Mouse (Mus musculus) ES-Bruce4 (cell line): ENCODE data around the gene Dlx1. TPM values are rescaled to one million over a fixed set of nuclear protein-coding genes. Genes with fewer than 3 reads are reported as not detected.

ENCODE experiments used
- H3K27ac ChIP-seq: 2 replicates; pipeline ENCODE4 v1.5.1; 2012; ENCODE audit warnings: low read length, inconsistent platforms; ENCODE audit not compliant: insufficient read depth
- H3K27me3 ChIP-seq: 2 replicates; pipeline ENCODE4 v1.6.1; 2012; ENCODE audit warnings: mild to moderate bottlenecking, low read length, inconsistent platforms; ENCODE audit not compliant: control insufficient read depth, poor library complexity, insufficient read depth, severe bottlenecking
- H3K36me3 ChIP-seq: 2 replicates; pipeline ENCODE4 v1.6.1; 2012; ENCODE audit warnings: inconsistent platforms, mild to moderate bottlenecking, low read length, moderate library complexity; ENCODE audit not compliant: control insufficient read depth, poor library complexity, insufficient read depth, severe bottlenecking
- H3K4me1 ChIP-seq: one replicate; pipeline ENCODE4 v1.8.1; 2011; ENCODE audit warnings: low read length; ENCODE audit not compliant: control insufficient read depth, insufficient read depth
- H3K4me3 ChIP-seq: 2 replicates; pipeline ENCODE4 v1.5.1; 2011; ENCODE audit warnings: low read depth, mild to moderate bottlenecking, low read length
- H3K9ac ChIP-seq: 2 replicates; pipeline ENCODE4 v1.6.1; 2012; ENCODE audit warnings: low read depth, mild to moderate bottlenecking, inconsistent platforms; ENCODE audit not compliant: poor library complexity, severe bottlenecking
- H3K9me3 ChIP-seq: replicated peaks from 2 replicates; pipeline ENCODE4 v1.6.1; 2012; ENCODE audit warnings: mild to moderate bottlenecking, low read length, inconsistent platforms; ENCODE audit not compliant: control insufficient read depth, poor library complexity, insufficient read depth, severe bottlenecking
- CTCF ChIP-seq: IDR thresholded peaks from one replicate; pipeline ENCODE4 v1.8.1; 2011; ENCODE audit warnings: low read depth, low read length
- EP300 ChIP-seq: IDR thresholded peaks from 2 replicates; pipeline ENCODE4 v1.6.1; 2011; ENCODE audit warnings: low read depth, low read length; ENCODE audit not compliant: insufficient read depth
- POLR2A ChIP-seq: IDR thresholded peaks from one replicate; pipeline ENCODE4 v1.8.1; 2011; ENCODE audit warnings: low read length; ENCODE audit not compliant: insufficient read depth
- polyA plus RNA-seq: library from polyadenylated mRNA; stranded (reverse); fragments of >200 nt; gene quantifications from 2 replicates; pipeline ENCODE4 v1.2.4, GENCODE M21; 2011; ENCODE audit warnings: low read depth; ENCODE audit not compliant: missing spikeins, insufficient read depth, insufficient read length

Dlx1 gene
- polyA plus RNA-seq, 1 experiment = not detected

GRCm38 (mm10) chr2:71511209-71511608, 16.7 kb upstream of the Dlx1 start:
- TF ChIP-seq POLR2A = no peak
- no peak for TF ChIP-seq EP300
- TF ChIP-seq CTCF = no peak
- no peaks in the 10 kb centered on the region for H3K9me3 ChIP-seq
- no peaks in the 10 kb centered on the region for H3K36me3 ChIP-seq
- no peak overlapping the region for H3K9ac ChIP-seq
- H3K4me3 ChIP-seq = no peak overlapping the region
- H3K27me3 ChIP-seq = no peaks in the 10 kb centered on the region
- no peak overlapping the region for H3K27ac ChIP-seq
- no peaks in the 10 kb centered on the region for H3K4me1 ChIP-seq

DNA sequence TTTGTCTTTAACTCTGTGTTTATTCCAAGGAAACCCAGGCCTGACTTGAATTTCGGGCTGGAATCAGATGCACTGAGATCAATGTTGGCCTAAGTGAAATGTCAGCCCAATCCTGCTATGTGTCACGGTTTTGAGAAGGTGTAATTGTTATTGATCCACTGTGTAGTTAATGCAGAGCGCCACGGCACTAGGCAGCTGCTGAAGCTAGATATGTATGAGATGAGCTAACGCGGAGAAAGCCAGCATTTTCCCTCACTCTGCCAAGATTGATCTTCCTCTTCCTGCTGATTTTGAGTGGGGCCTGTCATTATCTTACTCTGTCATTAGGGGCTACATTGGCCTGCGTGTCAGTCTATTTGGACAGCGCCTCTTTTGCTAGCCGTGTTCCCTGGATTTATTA, 15.6 kb upstream of the Dlx1 start:
- H3K4me3 ChIP-seq = no peak overlapping the region
- TF ChIP-seq EP300 = no peak
- TF ChIP-seq CTCF = no peak
- TF ChIP-seq POLR2A = no peak
- H3K27ac ChIP-seq = no peak overlapping the region
- no peak overlapping the region for H3K9ac ChIP-seq
- H3K4me1 ChIP-seq = no peaks in the 10 kb centered on the region
- H3K9me3 ChIP-seq = no peaks in the 10 kb centered on the region
- no peaks in the 10 kb centered on the region for H3K27me3 ChIP-seq
- no peaks in the 10 kb centered on the region for H3K36me3 ChIP-seq

GRCm38 (mm10) chr2:71516995-71517394, 10.9 kb upstream of the Dlx1 start:
- Histone ChIP-seq H3K4me1 (no peaks in the 10 kb centered on the region), H3K27me3 (no peaks in the 10 kb centered on the region), H3K27ac (no peak overlapping the region), H3K36me3 (no peaks in the 10 kb centered on the region), H3K9ac (no peak overlapping the region), H3K9me3 (no peaks in the 10 kb centered on the region), H3K4me3 (no peak overlapping the region)
- no peak for TF ChIP-seq EP300
- TF ChIP-seq CTCF = no peak

DNA sequence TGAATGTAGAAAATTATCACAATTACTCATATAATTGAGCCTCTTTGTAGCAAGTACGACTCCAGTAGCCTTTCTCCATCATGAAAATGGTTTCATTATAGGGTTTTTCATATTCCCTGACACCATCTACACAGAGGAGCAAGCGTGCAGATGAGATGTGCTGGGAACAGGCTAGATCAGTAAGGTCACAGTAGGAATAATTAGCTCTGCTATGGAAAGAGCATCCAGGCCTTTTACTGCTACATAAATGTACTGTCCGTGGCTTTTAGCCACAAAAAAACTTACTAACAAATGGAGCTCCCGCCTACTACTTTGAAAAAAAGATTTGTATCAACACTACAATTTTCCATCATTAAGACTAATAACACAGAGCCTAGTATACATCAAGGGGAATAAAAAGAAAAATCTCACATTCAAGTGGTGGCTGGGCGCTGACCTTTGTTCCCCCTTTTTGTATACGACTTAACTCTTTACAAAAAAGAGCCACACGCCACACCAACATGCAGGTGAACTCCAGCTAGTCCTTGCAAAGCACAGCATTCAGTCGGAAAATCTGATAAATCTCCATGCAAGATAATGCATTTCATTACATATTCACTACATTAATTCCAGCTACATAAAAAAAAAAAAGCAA, 10.3 kb upstream of the Dlx1 start:
- Histone ChIP-seq H3K9ac (no peak overlapping the region), H3K9me3 (no peaks in the 10 kb centered on the region), H3K4me1 (no peaks in the 10 kb centered on the region), H3K27me3 (no peaks in the 10 kb centered on the region), H3K4me3 (no peak overlapping the region), H3K36me3 (no peaks in the 10 kb centered on the region), H3K27ac (no peak overlapping the region)
- TF ChIP-seq POLR2A = no peak

GRCm38 (mm10) chr2:71522871-71523270, 5.0 kb upstream of the Dlx1 start:
- H3K4me1 ChIP-seq = no peaks in the 10 kb centered on the region
- H3K27me3 ChIP-seq = peaks cover 2% of the 10 kb centered on the region

DNA sequence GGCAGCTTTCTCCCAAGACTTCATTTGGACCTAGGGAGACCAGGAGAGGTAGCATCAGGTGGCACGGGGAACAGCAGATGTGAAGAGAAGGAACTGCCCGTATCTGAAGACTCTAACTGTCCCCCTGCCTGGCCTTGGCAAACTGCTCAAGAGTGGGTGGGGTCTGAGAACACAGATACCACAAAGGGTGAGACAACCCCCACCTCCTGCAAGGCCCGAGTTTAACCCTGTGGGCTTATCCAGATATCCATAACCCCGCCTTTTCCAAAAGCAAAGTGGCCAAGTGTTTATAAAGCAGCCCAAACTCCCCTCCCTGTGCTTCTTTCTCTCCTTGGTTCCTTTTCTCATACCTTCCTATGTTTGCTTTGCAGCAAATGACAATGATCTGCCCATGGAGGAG, 4.5 kb upstream of the Dlx1 start:
- no peak overlapping the region for H3K27ac ChIP-seq
- no peaks in the 10 kb centered on the region for H3K4me1 ChIP-seq
- H3K9ac ChIP-seq = no peak overlapping the region
- no peak overlapping the region for H3K4me3 ChIP-seq
- H3K36me3 ChIP-seq = no peaks in the 10 kb centered on the region
- H3K9me3 ChIP-seq = no peaks in the 10 kb centered on the region
- peaks cover 7% of the 10 kb centered on the region for H3K27me3 ChIP-seq
- TF ChIP-seq POLR2A (no peak), CTCF (no peak), EP300 (no peak)

More at GRCm38 (mm10) chr2:71522871-71523270, 5.0 kb upstream of the Dlx1 start:
- Histone ChIP-seq H3K4me3 (no peak overlapping the region), H3K9me3 (no peaks in the 10 kb centered on the region), H3K27ac (no peak overlapping the region), H3K9ac (no peak overlapping the region), H3K36me3 (no peaks in the 10 kb centered on the region)
- no peak for TF ChIP-seq POLR2A
- no peak for TF ChIP-seq CTCF
- no peak for TF ChIP-seq EP300
